Comparison of ENCODE assay signal across 10 mouse cellular contexts in genomic region chr16:60605061-60605831, GRCm38 (mm10). TPM values are rescaled to one million over a fixed set of nuclear protein-coding genes. Genes with fewer than 3 reads are reported as not detected.
DNase-seq lines count a peak whose midpoint lies in the region; ATAC-seq lines count a peak whose summit lies in the region.
"Had no signal": no experiment of that assay in that cellular context is flagged by ENCODE, and none has a peak within 500 bp of the region (broad histone marks: within the 10 kb centered on the region; RNA-seq: fewer than 3 reads in every experiment).

Gene Epha6 (minus strand): TSS chr16:60605531.

- H3K4me2 ChIP-seq in heart, embryonic 15.5 days: peak within 1 kb of the TSS; percentile 78

- no peaks in the 10 kb centered on the region for H3K9me3 ChIP-seq in heart, embryonic 15.5 days (replicated peaks)
- H3K9me3 ChIP-seq: G1E had no signal

- peak within 1 kb of the TSS; percentile 41 for H3K4me3 ChIP-seq in heart, embryonic 15.5 days

- no peak within 1 kb of the TSS for H3K27ac ChIP-seq in heart, embryonic 15.5 days
- H3K27ac ChIP-seq: liver, embryonic 14.5 days had no signal

- H3K4me1 ChIP-seq in heart, embryonic 15.5 days (replicated peaks): peaks cover 20% of the 10 kb centered on the region

- no peak within 1 kb of the TSS for H3K9ac ChIP-seq in heart, embryonic 15.5 days
- H3K9ac ChIP-seq: liver, embryonic 14.5 days had no signal

- DNase-seq in heart, postnatal 25 days (ENCODE audit: low spot score): no peak
- peak; percentile 65 to 67 for DNase-seq in cerebellum, postnatal 10 days
- DNase-seq in frontal cortex, postnatal 14 days (ENCODE audit: low spot score in 2 of 2): peak; percentile 33 to 42
- DNase-seq in left cerebral cortex, postnatal 14 days (ENCODE audit: low spot score in 2 of 2): peak; percentile 39 to 53
- peak; percentile 1 for DNase-seq in ovary, postnatal 14 days (ENCODE audit: low spot score)
- no peak for DNase-seq in urinary bladder, postnatal 25 days (ENCODE audit: low spot score)
- DNase-seq in kidney, postnatal 36 days: no peak

- no peaks in the 10 kb centered on the region for H3K36me3 ChIP-seq in heart, embryonic 15.5 days
- H3K36me3 ChIP-seq: G1E had no signal

- intact Hi-C loops in heart, postnatal 25 days (cut with DNase I): no loop called here
- intact Hi-C loops in left cerebral cortex, postnatal 14 days (cut with DNase I): loop anchor here (10.0 kb wide), 2 partner anchors 920 to 1900 kb away; no protein-coding TSS in a partner anchor

- peak; percentile 35; the same call in 1 of the 2 replicates for ATAC-seq in heart, embryonic 15.5 days (replicated peaks; ENCODE audit: insufficient number of reproducible peaks, insufficient read depth, low FRiP score, low read depth)

- peaks cover 33% of the 10 kb centered on the region for H3K27me3 ChIP-seq in heart, embryonic 15.5 days

- under 1% methylated on average over 45 of the region's 45 CpGs for WGBS in heart, embryonic 15.5 days

RNA-seq across cellular contexts. Expression of gene Epha6, which starts in this region (rescaled TPM):
- not detected in 2 replicates for polyA plus RNA-seq in heart, embryonic 15.5 days (2015; fragmentation: Nextera tagmentation; extraction: Ambion mirVana)
- total RNA-seq in heart, postnatal 25 days (2021): under 1 TPM in 1 of 2 experiments, not detected in 1; 0.06 TPM
- 10 to 100 TPM; 66.6 to 73.1 TPM for total RNA-seq in left cerebral cortex, postnatal 14 days (2021)
- polyA plus RNA-seq: G1E; liver, embryonic 14.5 days had no signal

Comparison
In these comparisons a context has a peak if more than half of its experiments do, and no peak if none do; other contexts are left out.
1. RNA of gene Epha6 (total RNA-seq): 66.6 to 73.1 TPM in left cerebral cortex, postnatal 14 days; 0.06 TPM in heart, postnatal 25 days; every median in the first group is over 10 times any median in the second.
2. Peak in ATAC-seq, H3K4me3 ChIP-seq and H3K4me2 ChIP-seq in heart, embryonic 15.5 days; RNA of the gene not detected or under 1 TPM.
3. DNase-seq: peak in cerebellum, postnatal 10 days (2 of 2), frontal cortex, postnatal 14 days (2 of 2), left cerebral cortex, postnatal 14 days (2 of 2) and ovary, postnatal 14 days (single experiment); none in heart, postnatal 25 days (single experiment), urinary bladder, postnatal 25 days (single experiment) and kidney, postnatal 36 days (0 of 2).